Mouse (Mus musculus): ENCODE data around the gene Egfl8.

DNA sequence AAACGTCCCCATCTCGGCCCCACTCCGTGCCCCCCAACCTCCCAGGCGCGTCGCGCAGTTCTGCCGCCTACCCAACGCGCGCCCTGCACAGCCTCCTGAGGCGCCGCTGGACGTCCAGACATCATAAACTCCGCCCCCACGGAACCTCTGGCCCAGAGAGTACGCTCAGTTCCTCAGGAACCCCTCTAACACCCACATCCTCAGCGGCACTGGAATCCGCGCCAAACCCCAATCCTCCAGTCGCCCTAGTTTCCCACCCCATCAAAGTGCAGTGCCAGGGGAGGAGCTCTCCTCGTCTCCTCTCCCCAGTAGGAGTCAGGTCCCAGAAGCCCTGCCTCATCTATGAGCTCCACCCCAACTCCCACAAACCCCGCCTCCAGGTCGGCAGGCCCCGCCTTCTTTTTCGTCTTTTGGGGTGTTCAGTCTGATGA lies 16.5 kb upstream of the Egfl8 start:
- no peak for TF ChIP-seq CTCF (IDR thresholded peaks at IDR 0.05; ENCODE audit: borderline replicate concordance, insufficient read depth, low read length)
- peak; percentile 53; the same call in 1 of the 2 replicates for TF ChIP-seq POLR2A (IDR thresholded peaks at IDR 0.05; ENCODE audit: low read depth, low read length)

Data from embryonic fibroblast, embryonic 13.5 days (primary cell).